Mouse (Mus musculus) ES-CJ7 (cell line): ENCODE results near the gene Smoc2.

ENCODE experiments used
- DNase-seq: peaks from one replicate; pipeline ENCODE4 v3.0.0; 2011; ENCODE audit warnings: low read depth, low spot score

Smoc2 gene

GRCm38 (mm10) chr17:14277310-14277709 is 2.0 kb upstream of the Smoc2 start:
- no peak for DNase-seq

- no peak for DNase-seq
Observed at GRCm38 (mm10) chr17:14279966-14280300, 627 bp downstream of the Smoc2 start.

GRCm38 (mm10) chr17:14280425-14280833 is 1.1 kb downstream of the Smoc2 start:
- DNase-seq: no peak

- DNase-seq: peak; percentile 63
Observed at GRCm38 (mm10) chr17:14288015-14288616, 8.8 kb downstream of the Smoc2 start.

GRCm38 (mm10) chr17:14293617-14294016 is 14.3 kb downstream of the Smoc2 start:
- DNase-seq: no peak

- DNase-seq: no peak
Observed at GRCm38 (mm10) chr17:14295146-14295545, 15.8 kb downstream of the Smoc2 start.

GRCm38 (mm10) chr17:14300361-14300760 is 21.1 kb downstream of the Smoc2 start:
- DNase-seq: no peak

GRCm38 (mm10) chr17:14301491-14302344 is 22.4 kb downstream of the Smoc2 start:
- DNase-seq: peak; percentile 97

- peak; percentile 68 for DNase-seq
Observed at GRCm38 (mm10) chr17:14302356-14302755, 23.1 kb downstream of the Smoc2 start.

- peak; percentile 61 for DNase-seq
Observed at GRCm38 (mm10) chr17:14303722-14304121, 24.4 kb downstream of the Smoc2 start.

- no peak for DNase-seq
Observed at GRCm38 (mm10) chr17:14309884-14310283, 30.6 kb downstream of the Smoc2 start.

- no peak for DNase-seq
Observed at GRCm38 (mm10) chr17:14312440-14312839, 33.1 kb downstream of the Smoc2 start.

GRCm38 (mm10) chr17:14314308-14314707 is 35.0 kb downstream of the Smoc2 start:
- no peak for DNase-seq

GRCm38 (mm10) chr17:14316536-14316935 is 37.2 kb downstream of the Smoc2 start:
- DNase-seq: no peak

GRCm38 (mm10) chr17:14317439-14317838 is 38.1 kb downstream of the Smoc2 start:
- DNase-seq: no peak

- DNase-seq: no peak
Observed at GRCm38 (mm10) chr17:14326156-14326555, 46.9 kb downstream of the Smoc2 start.

- no peak for DNase-seq
Observed at GRCm38 (mm10) chr17:14328037-14328436, 48.7 kb downstream of the Smoc2 start.

GRCm38 (mm10) chr17:14330498-14330897 is 51.2 kb downstream of the Smoc2 start:
- DNase-seq: no peak

GRCm38 (mm10) chr17:14339932-14340557 is 60.7 kb downstream of the Smoc2 start:
- DNase-seq: no peak

- no peak for DNase-seq
Observed at GRCm38 (mm10) chr17:14340736-14341135, 61.4 kb downstream of the Smoc2 start.

GRCm38 (mm10) chr17:14342511-14342910 is 63.2 kb downstream of the Smoc2 start:
- DNase-seq: no peak

- no peak for DNase-seq
Observed at GRCm38 (mm10) chr17:14343442-14343841, 64.1 kb downstream of the Smoc2 start.

GRCm38 (mm10) chr17:14345556-14345955 is 66.2 kb downstream of the Smoc2 start:
- no peak for DNase-seq
